Comparison of ENCODE assay signal across 18 mouse cellular contexts in the genomic region with DNA sequence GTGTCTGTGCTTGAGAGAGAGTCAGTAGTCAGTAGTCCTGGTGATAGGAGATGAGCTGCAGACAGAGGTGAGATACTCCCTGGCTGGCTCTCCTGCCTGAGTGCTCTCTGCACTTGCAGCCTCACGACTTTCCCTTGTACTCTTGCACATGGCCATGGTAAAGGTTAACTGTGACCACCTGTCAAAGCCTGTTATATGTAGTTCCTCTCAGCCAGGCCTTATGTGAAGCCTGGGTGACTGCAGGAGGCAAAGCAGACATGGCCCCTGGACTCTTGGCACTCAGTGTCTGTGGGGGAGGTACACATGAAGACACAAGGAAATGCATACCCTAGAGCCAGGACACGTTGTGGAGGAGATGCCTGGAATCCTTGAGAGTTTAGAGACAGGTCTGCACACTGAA. TPM values are rescaled to one million over a fixed set of nuclear protein-coding genes. Genes with fewer than 3 reads are reported as not detected.
DNase-seq lines count a peak whose midpoint lies in the region; ATAC-seq and TF ChIP-seq lines count a peak whose summit lies in the region.
"Had no signal": no experiment of that assay in that cellular context is flagged by ENCODE, and none has a peak within 500 bp of the region (broad histone marks: within the 10 kb centered on the region; RNA-seq: fewer than 3 reads in every experiment).

No protein-coding gene starts in this region.

- no peak overlapping the region for H3K9ac ChIP-seq in intestine, embryonic 15.5 days
- H3K9ac ChIP-seq in intestine, postnatal 0 days (ENCODE audit: low read depth, low read length), result no peak overlapping the region
- no peak overlapping the region for H3K9ac ChIP-seq in kidney, postnatal 0 days (ENCODE audit: low read depth, low read length)
- H3K9ac ChIP-seq: embryonic facial prominence, embryonic 12.5 days; heart, embryonic 13.5 days; hindbrain, embryonic 15.5 days; stomach, embryonic 15.5 days had no signal

- H3K4me1 ChIP-seq in intestine, embryonic 15.5 days (replicated peaks), result peaks cover 4% of the 10 kb centered on the region; the same call in 1 of the 2 replicates
- H3K4me1 ChIP-seq in intestine, postnatal 0 days (replicated peaks; ENCODE audit: control insufficient read depth, insufficient read depth, low read length), result 0 out of 2 replicates have a peak, but pooled peaks cover 2% of the 10 kb centered on the region
- peaks cover 18% of the 10 kb centered on the region; the same call in 1 of the 2 replicates for H3K4me1 ChIP-seq in kidney, postnatal 0 days (replicated peaks; ENCODE audit: insufficient read depth, low read length)
- H3K4me1 ChIP-seq: embryonic facial prominence, embryonic 12.5 days; stomach, embryonic 15.5 days had no signal

- no peak overlapping the region for H3K4me2 ChIP-seq in intestine, embryonic 15.5 days (replicated peaks)
- H3K4me2 ChIP-seq in intestine, postnatal 0 days (replicated peaks; ENCODE audit: low read depth), result no peak overlapping the region
- no peak overlapping the region for H3K4me2 ChIP-seq in kidney, postnatal 0 days (ENCODE audit: low read length)
- H3K4me2 ChIP-seq: embryonic facial prominence, embryonic 12.5 days; heart, embryonic 13.5 days; hindbrain, embryonic 15.5 days; stomach, embryonic 15.5 days had no signal

- H3K27me3 ChIP-seq in intestine, embryonic 15.5 days (replicated peaks), result no peaks in the 10 kb centered on the region
- H3K27me3 ChIP-seq in intestine, postnatal 0 days (replicated peaks; ENCODE audit: control insufficient read depth, insufficient read depth, low read length), result no peaks in the 10 kb centered on the region
- no peaks in the 10 kb centered on the region for H3K27me3 ChIP-seq in kidney, postnatal 0 days (ENCODE audit: insufficient read depth, low read length)
- H3K27me3 ChIP-seq: CH12.LX; embryonic facial prominence, embryonic 12.5 days; heart, embryonic 13.5 days; hindbrain, embryonic 15.5 days; stomach, embryonic 15.5 days had no signal

- no peaks in the 10 kb centered on the region for H3K9me3 ChIP-seq in intestine, embryonic 15.5 days
- H3K9me3 ChIP-seq in intestine, postnatal 0 days (ENCODE audit: control insufficient read depth), result 0 out of 2 replicates have a peak, but pooled peaks cover 4% of the 10 kb centered on the region
- no peaks in the 10 kb centered on the region for H3K9me3 ChIP-seq in kidney, postnatal 0 days (replicated peaks; ENCODE audit: low read length)
- H3K9me3 ChIP-seq: embryonic facial prominence, embryonic 12.5 days; hindbrain, embryonic 15.5 days; stomach, embryonic 15.5 days had no signal

- no peak overlapping the region for H3K4me3 ChIP-seq in intestine, embryonic 15.5 days (replicated peaks)
- H3K4me3 ChIP-seq in intestine, postnatal 0 days (ENCODE audit: low read depth, low read length), result no peak overlapping the region
- no peak overlapping the region for H3K4me3 ChIP-seq in kidney, postnatal 0 days (replicated peaks; ENCODE audit: low read depth, low read length)
- H3K4me3 ChIP-seq: embryonic facial prominence, embryonic 12.5 days; heart, embryonic 13.5 days; hindbrain, embryonic 15.5 days; stomach, embryonic 15.5 days had no signal

- no peak for TF ChIP-seq CTCF in intestine, postnatal 0 days (IDR thresholded peaks at IDR 0.05; ENCODE audit: low read depth)
- no peak for TF ChIP-seq CTCF in kidney, postnatal 0 days (IDR thresholded peaks at IDR 0.05; ENCODE audit: low read depth)

- peak; percentile 78 for DNase-seq in kidney, adult 11 months
- DNase-seq in kidney, postnatal 0 days (ENCODE audit: low spot score), result peak; percentile 76
- DNase-seq in mesoderm, embryonic 11.5 days (ENCODE audit: low read depth, low spot score), result peak; percentile 30
- DNase-seq in left cerebral cortex, postnatal 4 days, result no peak
- no peak for DNase-seq in adrenal gland, adult 2 months
- DNase-seq: cerebellum, adult 8-10 months; gastrocnemius, postnatal 10 days; lung, adult 2 months; retina, postnatal 1 day; thymus, postnatal 25 days had no signal

- intact Hi-C loops in left cerebral cortex, postnatal 4 days (cut with DNase I), result no loop called here

- peak; percentile 29; the same call in 1 of the 2 replicates for ATAC-seq in intestine, embryonic 15.5 days
- no peak for ATAC-seq in intestine, postnatal 0 days
- peak; percentile 86 for ATAC-seq in kidney, postnatal 0 days (replicated peaks; ENCODE audit: low FRiP score, low read depth)

- no peaks in the 10 kb centered on the region for H3K36me3 ChIP-seq in intestine, embryonic 15.5 days
- no peaks in the 10 kb centered on the region for H3K36me3 ChIP-seq in intestine, postnatal 0 days (ENCODE audit: control insufficient read depth, insufficient read depth)
- H3K36me3 ChIP-seq in kidney, postnatal 0 days (ENCODE audit: insufficient read depth, low read length), result no peaks in the 10 kb centered on the region
- H3K36me3 ChIP-seq: embryonic facial prominence, embryonic 12.5 days; heart, embryonic 13.5 days; hindbrain, embryonic 15.5 days; stomach, embryonic 15.5 days had no signal

- WGBS in intestine, embryonic 15.5 days, result 14% methylated on average over 2 of the region's 2 CpGs
- WGBS in intestine, postnatal 0 days, result 9% methylated on average over 2 of the region's 2 CpGs
- WGBS in kidney, postnatal 0 days, result 18% methylated on average over 2 of the region's 2 CpGs

- no peak overlapping the region for H3K27ac ChIP-seq in intestine, embryonic 15.5 days
- H3K27ac ChIP-seq in intestine, postnatal 0 days (ENCODE audit: low read depth, low read length), result no peak overlapping the region
- peak overlapping the region; percentile 85 for H3K27ac ChIP-seq in kidney, postnatal 0 days
- H3K27ac ChIP-seq: embryonic facial prominence, embryonic 12.5 days; heart, embryonic 13.5 days; hindbrain, embryonic 15.5 days; stomach, embryonic 15.5 days had no signal

RNA-seq across cellular contexts. Expression of a gene that starts 40.3 kb away (rescaled TPM):
- 0.03 and 0.05 TPM in 2 replicates for polyA plus RNA-seq in intestine, embryonic 15.5 days (2015; fragmentation: Nextera tagmentation; extraction: Ambion mirVana)
- polyA plus RNA-seq in intestine, postnatal 0 days (2015; fragmentation: Nextera tagmentation; extraction: Ambion mirVana), result 0.07 TPM in 2 replicates
- polyA plus RNA-seq in kidney, postnatal 0 days (2015; fragmentation: Nextera tagmentation; extraction: Ambion mirVana), result 65.5 and 79.5 TPM in 2 replicates
- 1 to 10 TPM; 1.0 to 1.2 TPM for total RNA-seq in left cerebral cortex, postnatal 4 days (2021)
- under 1 TPM in 1 of 2 experiments, not detected in 1; 0.35 TPM for total RNA-seq in adrenal gland, adult 2 months (2021)
- polyA plus RNA-seq in adrenal gland, adult 2 months (2012; rRNA removed), result 0.09 and 0.18 TPM in 2 replicates
- total RNA-seq: CH12.LX; megakaryocyte progenitor cell, adult 5-6 weeks had no signal

Comparison
In these comparisons a context has a peak if more than half of its experiments do, and no peak if none do; other contexts are left out.
1. DNase-seq: peak in kidney, adult 11 months (single experiment), kidney, postnatal 0 days (single experiment) and mesoderm, embryonic 11.5 days (single experiment); none in left cerebral cortex, postnatal 4 days (single experiment) and adrenal gland, adult 2 months (single experiment).
2. RNA of a gene that starts 40.3 kb away (polyA plus RNA-seq): 65.5 to 79.5 TPM in kidney, postnatal 0 days; 0.09 to 0.18 TPM in adrenal gland, adult 2 months, 0.07 TPM in intestine, postnatal 0 days and 0.03 to 0.05 TPM in intestine, embryonic 15.5 days; every median in the first group is over 10 times any median in the second.